Mouse (Mus musculus) liver, embryonic 15.5 days (tissue): Measurements from ENCODE around the gene Scd4. TPM values are rescaled to one million over a fixed set of nuclear protein-coding genes. Genes with fewer than 3 reads are reported as not detected.
"Not testable (repeated sequence)": the region's sequence is repeated elsewhere in the genome, so short reads cannot be mapped to it uniquely, and the experiment has no call there.

Source experiments
- ATAC-seq: fragments of 200-750 bp; cut with Nextera tagmentation; 2 replicates; pipeline ENCODE4 v1.8.0; 2017; ENCODE audit warnings: moderate number of reproducible peaks, mild to moderate bottlenecking, moderate library complexity; ENCODE audit not compliant: insufficient read depth
- H3K27ac ChIP-seq: fragments of 300-500 bp; sonication (generic); replicated peaks from 2 replicates; pipeline ENCODE4 v1.5.1; 2015; ENCODE audit warnings: mild to moderate bottlenecking, inconsistent platforms
- H3K27me3 ChIP-seq: fragments of 300-500 bp; sonication (generic); 2 replicates; pipeline ENCODE4 v1.6.1; 2015; ENCODE audit warnings: mild to moderate bottlenecking, inconsistent platforms
- H3K36me3 ChIP-seq: fragments of 300-500 bp; sonication (generic); replicated peaks from 2 replicates; pipeline ENCODE4 v1.6.1; 2015; ENCODE audit warnings: moderate library complexity, mild to moderate bottlenecking, inconsistent platforms
- H3K4me1 ChIP-seq: fragments of 300-500 bp; sonication (generic); replicated peaks from 2 replicates; pipeline ENCODE4 v1.6.1; 2015; ENCODE audit warnings: inconsistent platforms
- H3K4me2 ChIP-seq: fragments of 300-500 bp; sonication (generic); 2 replicates; pipeline ENCODE4 v1.6.1; 2015; ENCODE audit warnings: moderate library complexity, mild to moderate bottlenecking, inconsistent platforms
- H3K4me3 ChIP-seq: fragments of 300-500 bp; sonication (generic); replicated peaks from 2 replicates; pipeline ENCODE4 v1.5.1; 2015; ENCODE audit warnings: mild to moderate bottlenecking, inconsistent platforms
- H3K9ac ChIP-seq: fragments of 300-500 bp; sonication (generic); 2 replicates; pipeline ENCODE4 v1.6.1; 2015; ENCODE audit warnings: moderate library complexity, mild to moderate bottlenecking, inconsistent platforms
- H3K9me3 ChIP-seq: fragments of 300-500 bp; sonication (generic); replicated peaks from 2 replicates; pipeline ENCODE4 v1.6.1; 2016; ENCODE audit warnings: inconsistent platforms
- WGBS: fragments of 180-500 bp; shearing (Covaris S2); methylation state at CpG from one replicate; pipeline ENCODE4 v1.1.7; 2015; ENCODE audit warnings: mixed read lengths; ENCODE audit not compliant: insufficient replicate concordance; 5-methylcytosine and 5-hydroxymethylcytosine counted together
- polyA plus RNA-seq: library from polyadenylated mRNA; unstranded; fragments of >200 nt; fragmentation: Nextera tagmentation; extraction: Ambion mirVana; gene quantifications from 2 replicates; pipeline ENCODE4 v1.2.1, GENCODE M21; 2015

Gene Scd4
- polyA plus RNA-seq, 1 experiment from 2014 or later = not detected

GRCm38 (mm10) chr19:44309351-44310154, 23.3 kb upstream of the Scd4 start:
- no peak overlapping the region for H3K4me3 ChIP-seq
- no peaks in the 10 kb centered on the region for H3K27me3 ChIP-seq
- whole genome bisulfite sequencing = 76% methylated on average over 12 of the region's 12 CpGs
- no peak for ATAC-seq
- H3K9ac ChIP-seq = no peak overlapping the region
- H3K9me3 ChIP-seq = no peaks in the 10 kb centered on the region
- H3K4me2 ChIP-seq = no peak overlapping the region
- H3K4me1 ChIP-seq = peaks cover 37% of the 10 kb centered on the region
- peaks cover 47% of the 10 kb centered on the region for H3K36me3 ChIP-seq
- H3K27ac ChIP-seq = no peak overlapping the region

DNA sequence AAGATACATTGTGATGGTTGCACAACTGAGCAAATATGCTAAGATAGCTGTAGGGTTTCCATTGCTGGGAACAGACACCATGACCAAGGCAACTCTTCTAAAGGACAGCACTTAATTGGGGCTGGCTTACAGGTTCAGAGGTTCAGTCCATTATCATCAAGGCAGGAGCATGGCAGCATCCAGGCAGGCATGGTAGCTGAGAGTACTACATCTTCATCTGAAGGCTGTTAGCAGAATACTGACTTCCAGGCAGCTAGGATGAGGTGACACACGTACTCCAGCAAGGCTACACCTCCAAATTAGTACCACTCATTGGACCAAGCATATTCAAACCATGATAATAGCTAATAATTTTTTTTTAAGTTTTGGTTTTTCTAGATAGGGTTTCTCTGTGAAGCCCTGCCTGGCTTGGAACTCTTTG, 22.7 kb upstream of the Scd4 start:
- peaks cover 38% of the 10 kb centered on the region for H3K4me1 ChIP-seq
- not testable (repeated sequence) for H3K4me3 ChIP-seq, ATAC-seq, H3K27me3 ChIP-seq, H3K27ac ChIP-seq, H3K4me2 ChIP-seq, H3K9ac ChIP-seq, H3K9me3 ChIP-seq
- H3K36me3 ChIP-seq = peaks cover 40% of the 10 kb centered on the region
- 58% methylated on average over 1 of the region's 1 CpGs for WGBS

DNA sequence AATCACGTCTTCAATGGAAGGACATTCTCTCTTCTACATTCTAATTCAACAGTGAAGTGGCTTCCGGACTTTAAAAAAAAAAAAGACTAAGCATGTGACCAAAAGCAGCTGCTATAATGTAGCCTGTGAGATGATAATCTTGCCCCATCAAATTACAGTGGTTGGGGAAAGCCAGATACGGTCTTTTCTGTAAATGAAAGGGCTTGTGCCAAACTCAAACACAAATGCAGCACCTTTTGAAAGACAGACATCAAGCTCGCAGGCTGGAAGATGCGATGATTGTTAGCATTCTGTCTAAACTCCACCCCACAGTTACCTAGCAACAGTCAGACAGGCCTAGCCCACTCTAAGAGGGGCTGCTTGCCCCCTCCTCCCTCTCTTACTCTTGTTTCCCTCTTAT, 22.1 kb upstream of the Scd4 start:
- Histone ChIP-seq H3K4me3 (no peak overlapping the region), H3K27ac (no peak overlapping the region), H3K27me3 (no peaks in the 10 kb centered on the region), H3K36me3 (peaks cover 34% of the 10 kb centered on the region), H3K4me1 (peaks cover 41% of the 10 kb centered on the region), H3K9ac (no peak overlapping the region), H3K4me2 (no peak overlapping the region), H3K9me3 (no peaks in the 10 kb centered on the region)
- WGBS = 51% methylated on average over 5 of the region's 5 CpGs
- no peak for ATAC-seq

DNA sequence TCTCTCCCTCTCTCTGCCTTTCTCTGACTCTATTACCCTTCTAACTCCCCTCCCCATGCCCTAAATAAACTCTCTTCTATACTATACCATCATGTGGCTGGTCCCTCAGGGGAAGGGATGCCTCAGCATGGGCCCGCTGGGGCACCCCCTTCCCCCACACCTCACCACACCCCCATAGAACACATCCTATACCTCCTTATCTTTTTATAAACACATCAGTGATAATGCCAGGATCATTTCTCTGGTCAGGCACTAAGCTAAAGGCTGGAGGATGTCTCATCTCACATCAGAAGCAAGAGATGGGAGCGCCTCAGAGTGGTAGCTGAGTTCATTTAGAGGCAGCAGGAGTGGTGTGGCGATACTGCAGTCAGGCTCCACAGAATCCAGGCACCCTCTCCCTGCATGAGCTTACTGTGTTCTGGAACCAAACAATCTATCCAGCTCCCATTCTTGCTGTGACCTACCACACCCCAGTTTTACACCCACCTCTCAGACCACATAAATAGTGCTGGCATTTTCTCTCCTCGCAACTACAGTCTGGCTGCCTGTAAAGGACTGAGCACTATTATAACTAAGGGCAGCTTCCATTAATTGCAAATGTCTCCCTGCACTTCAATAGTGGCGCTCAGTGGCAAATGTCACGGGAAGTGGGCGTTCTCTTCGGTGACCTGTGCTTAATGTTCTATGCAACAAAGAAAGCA, 21.4 kb upstream of the Scd4 start:
- H3K9me3 ChIP-seq = no peaks in the 10 kb centered on the region
- no peak overlapping the region for H3K9ac ChIP-seq
- H3K36me3 ChIP-seq = peaks cover 28% of the 10 kb centered on the region
- no peaks in the 10 kb centered on the region for H3K27me3 ChIP-seq
- H3K27ac ChIP-seq = no peak overlapping the region
- H3K4me2 ChIP-seq = no peak overlapping the region
- no peak overlapping the region for H3K4me3 ChIP-seq
- peaks cover 41% of the 10 kb centered on the region for H3K4me1 ChIP-seq
- WGBS = 75% methylated on average over 8 of the region's 8 CpGs
- no peak for ATAC-seq

- no peak for ATAC-seq
- no peaks in the 10 kb centered on the region for H3K27me3 ChIP-seq
- H3K9me3 ChIP-seq = no peaks in the 10 kb centered on the region
- H3K4me2 ChIP-seq = no peak overlapping the region
- H3K36me3 ChIP-seq = peaks cover 22% of the 10 kb centered on the region
- H3K27ac ChIP-seq = no peak overlapping the region
- WGBS = 38% methylated on average over 4 of the region's 4 CpGs
- H3K4me1 ChIP-seq = peaks cover 41% of the 10 kb centered on the region
- no peak overlapping the region for H3K9ac ChIP-seq
- no peak overlapping the region for H3K4me3 ChIP-seq
These were observed 20.9 kb upstream of the Scd4 start for GRCm38 (mm10) chr19:44312007-44312360.

DNA sequence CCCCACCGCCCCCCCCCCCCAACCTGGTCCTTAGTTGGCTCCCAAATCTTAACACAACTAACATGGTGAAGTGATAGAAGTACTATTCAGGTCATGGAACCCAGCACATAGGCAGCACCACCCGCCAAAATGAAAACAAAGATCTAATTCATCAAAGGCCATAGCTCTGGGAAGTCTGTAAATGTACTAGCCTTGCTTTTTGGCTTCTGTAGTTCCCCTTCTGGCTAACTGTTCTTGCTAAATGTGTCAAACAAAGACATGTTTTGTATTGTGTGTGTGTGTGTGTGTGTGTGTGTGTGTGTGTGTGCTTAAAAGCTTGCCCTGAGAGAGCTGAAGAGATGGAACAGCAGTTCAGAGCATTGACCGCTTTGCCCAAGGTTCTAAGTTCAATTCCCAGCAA, 19.8 kb upstream of the Scd4 start:
- ATAC-seq = no peak
- no peaks in the 10 kb centered on the region for H3K9me3 ChIP-seq
- H3K9ac ChIP-seq = no peak overlapping the region
- no peak overlapping the region for H3K4me2 ChIP-seq
- H3K4me1 ChIP-seq = peaks cover 41% of the 10 kb centered on the region
- H3K27me3 ChIP-seq = no peaks in the 10 kb centered on the region
- peaks cover 11% of the 10 kb centered on the region for H3K36me3 ChIP-seq
- no peak overlapping the region for H3K4me3 ChIP-seq
- no peak overlapping the region for H3K27ac ChIP-seq
- WGBS = 74% methylated on average over 3 of the region's 3 CpGs

DNA sequence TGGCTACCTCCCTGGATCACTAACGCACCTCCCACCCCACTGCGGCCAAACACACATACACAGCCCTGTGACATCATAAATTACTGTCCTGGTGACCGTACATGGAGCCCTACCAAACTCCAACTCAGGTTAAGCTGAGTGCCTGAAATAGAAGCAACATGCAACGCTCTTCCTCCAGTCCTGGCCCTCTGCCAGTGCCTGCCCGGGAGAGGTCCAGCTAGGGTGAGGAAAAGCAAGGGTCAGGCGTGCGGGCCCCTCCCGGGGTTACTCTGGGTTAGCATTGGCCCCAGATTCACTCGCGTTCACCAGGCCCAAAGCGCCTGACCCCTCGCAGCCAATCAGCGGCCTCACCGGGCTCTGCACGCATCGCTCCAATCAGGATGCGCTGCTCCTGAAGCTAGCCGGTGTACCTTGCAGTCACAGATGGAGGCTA, 18.5 kb upstream of the Scd4 start:
- peaks cover 41% of the 10 kb centered on the region for H3K4me1 ChIP-seq
- 0 out of 2 replicates have a peak, but pooled peaks cover 1% of the 10 kb centered on the region for H3K36me3 ChIP-seq
- H3K27me3 ChIP-seq = no peaks in the 10 kb centered on the region
- 0 out of 2 replicates have a peak, but pooled peaks cover 5% of the 10 kb centered on the region for H3K9me3 ChIP-seq
- peak; percentile 91 for ATAC-seq
- H3K27ac ChIP-seq = peak overlapping the region; percentile 75
- H3K4me2 ChIP-seq = peak overlapping the region; percentile 78
- 3% methylated on average over 18 of the region's 18 CpGs for WGBS
- peak overlapping the region; percentile 52 for H3K4me3 ChIP-seq
- H3K9ac ChIP-seq = peak overlapping the region; percentile 30

GRCm38 (mm10) chr19:44314871-44315414, 17.9 kb upstream of the Scd4 start:
- Histone ChIP-seq H3K9ac (peak overlapping the region; percentile 30), H3K4me3 (peak overlapping the region; percentile 52), H3K36me3 (no peaks in the 10 kb centered on the region), H3K27ac (peak overlapping the region; percentile 75), H3K27me3 (no peaks in the 10 kb centered on the region), H3K4me1 (peaks cover 41% of the 10 kb centered on the region), H3K9me3 (0 out of 2 replicates have a peak, but pooled peaks cover 5% of the 10 kb centered on the region), H3K4me2 (peak overlapping the region; percentile 78)
- 2% methylated on average over 11 of the region's 11 CpGs for WGBS
- peak; percentile 56 for ATAC-seq

DNA sequence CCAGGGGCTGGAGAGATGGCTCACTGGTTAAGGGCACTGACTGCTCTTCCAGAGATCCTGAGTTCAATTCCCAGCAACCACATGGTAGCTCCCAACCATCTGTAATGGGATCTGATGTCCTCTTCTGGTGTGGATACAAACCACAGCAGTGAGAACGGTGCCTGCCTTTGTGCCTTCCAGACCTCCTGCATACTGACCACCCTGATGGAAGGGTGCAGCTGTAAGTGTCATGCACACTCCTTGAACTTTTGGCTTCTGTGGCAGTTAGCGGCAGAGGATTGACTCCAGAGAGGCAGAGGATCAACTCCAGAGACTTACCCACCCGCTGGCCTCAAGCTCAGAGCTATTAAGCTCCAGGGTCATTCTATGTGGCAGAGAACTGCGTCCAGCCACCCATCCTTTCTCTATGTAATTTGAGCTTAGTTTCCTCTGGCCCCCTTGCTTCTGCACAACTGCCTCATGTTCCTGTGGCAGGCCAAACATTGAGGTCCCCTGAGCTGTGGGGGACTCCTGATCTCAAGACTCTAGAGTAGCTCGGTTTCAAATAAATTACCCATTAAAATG, 16.1 kb upstream of the Scd4 start:
- no peak overlapping the region for H3K27ac ChIP-seq
- H3K27me3 ChIP-seq = no peaks in the 10 kb centered on the region
- no peaks in the 10 kb centered on the region for H3K36me3 ChIP-seq
- no peak overlapping the region for H3K4me2 ChIP-seq
- H3K9ac ChIP-seq = no peak overlapping the region
- H3K4me3 ChIP-seq = no peak overlapping the region
- ATAC-seq = no peak
- 63% methylated on average over 5 of the region's 5 CpGs for whole genome bisulfite sequencing
- H3K4me1 ChIP-seq = peaks cover 27% of the 10 kb centered on the region
- 0 out of 2 replicates have a peak, but pooled peaks cover 5% of the 10 kb centered on the region for H3K9me3 ChIP-seq

DNA sequence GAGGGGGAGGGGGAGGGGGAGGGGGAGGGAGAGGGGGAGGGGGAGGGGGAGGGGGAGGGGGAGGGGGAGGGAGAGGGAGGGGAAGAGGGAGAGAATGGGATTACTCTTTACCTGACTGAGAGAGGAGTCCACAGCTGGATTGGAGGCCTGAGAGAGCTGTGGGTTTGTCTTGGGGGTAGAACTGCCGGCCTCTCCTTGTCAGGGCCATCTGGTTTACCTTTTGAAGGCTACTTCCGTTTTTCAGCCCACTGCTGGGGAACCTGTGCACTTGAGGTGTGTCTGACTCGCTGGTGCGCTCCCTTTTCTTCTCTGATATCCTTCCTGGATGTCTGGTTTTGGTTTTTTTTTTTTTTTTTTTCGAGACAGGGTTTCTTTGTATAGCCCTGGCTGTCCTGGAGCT, 15.5 kb upstream of the Scd4 start:
- Histone ChIP-seq H3K9ac (no peak overlapping the region), H3K9me3 (0 out of 2 replicates have a peak, but pooled peaks cover 5% of the 10 kb centered on the region), H3K27me3 (no peaks in the 10 kb centered on the region), H3K36me3 (no peaks in the 10 kb centered on the region), H3K4me1 (peaks cover 22% of the 10 kb centered on the region), H3K4me3 (no peak overlapping the region), H3K27ac (no peak overlapping the region), H3K4me2 (no peak overlapping the region)
- ATAC-seq = no peak
- 52% methylated on average over 5 of the region's 5 CpGs for WGBS

DNA sequence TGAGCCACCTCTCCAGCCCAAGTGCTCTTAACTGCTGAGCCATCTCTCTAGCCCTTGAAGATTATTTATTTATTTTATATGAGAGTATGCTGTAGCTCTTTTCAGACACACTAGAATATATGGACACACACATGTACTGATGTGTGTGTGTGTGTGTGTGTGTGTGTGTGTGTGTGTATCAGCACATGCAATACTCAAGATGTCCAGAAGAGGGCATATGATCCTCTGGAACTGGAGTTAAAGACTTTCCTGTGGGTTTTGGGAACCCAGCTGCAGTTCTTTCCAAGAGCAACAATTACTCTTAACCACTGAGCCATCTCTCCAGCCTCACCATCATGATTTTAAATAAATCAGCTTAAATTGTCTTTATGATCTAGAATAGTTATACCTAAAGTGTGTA, 14.3 kb upstream of the Scd4 start:
- ATAC-seq = no peak
- no peaks in the 10 kb centered on the region for H3K36me3 ChIP-seq
- H3K4me3 ChIP-seq = no peak overlapping the region
- H3K27ac ChIP-seq = no peak overlapping the region
- no peak overlapping the region for H3K4me2 ChIP-seq
- no peak overlapping the region for H3K9ac ChIP-seq
- H3K27me3 ChIP-seq = no peaks in the 10 kb centered on the region
- H3K9me3 ChIP-seq = 0 out of 2 replicates have a peak, but pooled peaks cover 5% of the 10 kb centered on the region
- peaks cover 17% of the 10 kb centered on the region for H3K4me1 ChIP-seq
